Mouse (Mus musculus) bone marrow, adult 2 months (tissue): ENCODE measurements around the gene Lin7a. TPM values are rescaled to one million over a fixed set of nuclear protein-coding genes. Genes with fewer than 3 reads are reported as not detected.

Source experiments
- H3K27ac ChIP-seq: fragments of 200-500 bp; 2 replicates; pipeline ENCODE4 v1.5.1; 2012; ENCODE audit warnings: low read depth, mild to moderate bottlenecking, control low read depth, inconsistent platforms, low read length; ENCODE audit not compliant: control insufficient read depth, poor library complexity, insufficient read depth
- H3K4me1 ChIP-seq: fragments of 200-500 bp; 2 replicates; pipeline ENCODE4 v1.6.1; 2011; ENCODE audit warnings: low read length; ENCODE audit not compliant: control insufficient read depth, insufficient read depth
- H3K4me3 ChIP-seq: fragments of 200-500 bp; replicated peaks from 2 replicates; pipeline ENCODE3; 2011; ENCODE audit warnings: mild to moderate bottlenecking, low read depth, low read length, control low read depth; ENCODE audit not compliant: control insufficient read depth
- CTCF ChIP-seq: fragments of 200-500 bp; IDR thresholded peaks from 2 replicates; pipeline ENCODE4 v1.5.1; 2011; ENCODE audit warnings: low read length, control low read depth; ENCODE audit not compliant: control insufficient read depth, insufficient read depth
- POLR2A ChIP-seq: fragments of 200-500 bp; IDR thresholded peaks from 2 replicates; pipeline ENCODE4 v1.6.1; 2011; ENCODE audit warnings: low read depth, mild to moderate bottlenecking, control low read depth, low read length, borderline replicate concordance; ENCODE audit not compliant: control insufficient read depth
- WGBS: fragments of 180-500 bp; shearing (Covaris S2); methylation state at CpG from one replicate; pipeline ENCODE4 v1.1.7; 2018; 5-methylcytosine and 5-hydroxymethylcytosine counted together
- polyA plus RNA-seq: library from polyadenylated mRNA; stranded (reverse); fragments of >200 nt; gene quantifications from 2 replicates; pipeline ENCODE4 v1.2.4, GENCODE M21; 2011; ENCODE audit warnings: low replicate concordance; ENCODE audit not compliant: missing spikeins, insufficient read depth, insufficient read length

Lin7a gene
- polyA plus RNA-seq, 1 experiment = 0.65 TPM

DNA sequence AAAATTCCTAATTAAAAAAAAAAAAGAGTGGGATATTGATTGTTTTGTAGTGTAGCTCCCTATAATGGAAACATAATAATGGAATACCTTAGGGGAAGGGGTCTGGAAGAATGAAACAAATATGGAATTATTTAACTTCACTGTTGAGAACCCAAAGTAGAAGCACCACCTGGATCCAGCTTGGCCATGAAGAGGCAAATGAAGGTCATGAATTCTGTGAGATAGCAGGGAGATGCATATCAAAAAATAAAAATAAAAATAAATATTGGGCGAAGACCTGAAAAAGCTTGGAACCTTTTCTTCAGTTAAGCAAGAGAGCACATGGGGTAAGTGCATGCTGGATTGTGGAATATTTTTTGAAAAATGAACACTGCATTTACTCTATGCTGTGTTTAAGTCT is 43.6 kb upstream of the Lin7a start:
- Histone ChIP-seq H3K27ac (no peak overlapping the region), H3K4me3 (no peak overlapping the region), H3K4me1 (no peaks in the 10 kb centered on the region)
- no peak for TF ChIP-seq CTCF
- WGBS = 92% methylated on average over 1 of the region's 1 CpGs

DNA sequence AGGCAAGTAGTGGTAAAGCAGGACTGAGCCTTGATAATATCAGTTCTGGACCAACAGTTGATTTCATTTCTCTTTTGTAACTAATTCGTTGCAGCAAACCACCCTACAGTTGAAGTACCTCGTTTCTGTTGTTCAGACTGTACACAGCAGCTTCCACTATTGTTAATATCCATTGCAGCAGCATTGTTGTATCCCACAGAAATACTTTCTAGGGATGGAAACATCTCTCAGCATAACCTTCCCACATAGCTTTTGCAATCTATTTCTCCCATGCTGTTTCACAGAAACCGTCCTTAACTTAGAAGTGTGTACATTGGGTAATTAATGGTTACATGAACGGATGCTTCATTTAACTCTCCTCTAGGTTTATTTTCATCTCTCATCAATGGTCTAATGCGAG is 42.7 kb upstream of the Lin7a start:
- TF ChIP-seq CTCF = no peak
- no peak for TF ChIP-seq POLR2A
- 76% methylated on average over 5 of the region's 5 CpGs for WGBS
- H3K4me1 ChIP-seq = no peaks in the 10 kb centered on the region
- no peak overlapping the region for H3K4me3 ChIP-seq
- no peak overlapping the region for H3K27ac ChIP-seq

DNA sequence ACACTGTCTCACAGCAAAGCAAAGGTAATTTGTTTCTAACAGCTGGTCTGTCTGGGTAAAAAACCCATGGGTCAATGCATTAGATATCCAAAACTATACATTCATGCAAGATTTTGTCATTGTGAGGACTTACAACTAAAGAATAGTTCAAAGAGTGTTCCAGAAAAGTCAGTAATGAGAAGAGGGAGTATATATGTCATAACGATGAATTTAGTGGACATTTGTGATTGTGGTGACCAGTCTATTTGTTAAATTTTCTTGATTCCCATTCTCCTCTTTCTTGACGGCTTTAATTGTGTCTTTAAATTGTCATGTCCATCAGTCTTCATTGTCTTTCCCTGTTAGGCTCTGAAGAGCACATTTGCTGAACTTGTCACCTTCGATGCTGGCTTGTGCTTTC is 42.1 kb upstream of the Lin7a start:
- no peak overlapping the region for H3K4me3 ChIP-seq
- H3K4me1 ChIP-seq = no peaks in the 10 kb centered on the region
- WGBS = 81% methylated on average over 3 of the region's 3 CpGs
- no peak for TF ChIP-seq CTCF
- no peak overlapping the region for H3K27ac ChIP-seq

DNA sequence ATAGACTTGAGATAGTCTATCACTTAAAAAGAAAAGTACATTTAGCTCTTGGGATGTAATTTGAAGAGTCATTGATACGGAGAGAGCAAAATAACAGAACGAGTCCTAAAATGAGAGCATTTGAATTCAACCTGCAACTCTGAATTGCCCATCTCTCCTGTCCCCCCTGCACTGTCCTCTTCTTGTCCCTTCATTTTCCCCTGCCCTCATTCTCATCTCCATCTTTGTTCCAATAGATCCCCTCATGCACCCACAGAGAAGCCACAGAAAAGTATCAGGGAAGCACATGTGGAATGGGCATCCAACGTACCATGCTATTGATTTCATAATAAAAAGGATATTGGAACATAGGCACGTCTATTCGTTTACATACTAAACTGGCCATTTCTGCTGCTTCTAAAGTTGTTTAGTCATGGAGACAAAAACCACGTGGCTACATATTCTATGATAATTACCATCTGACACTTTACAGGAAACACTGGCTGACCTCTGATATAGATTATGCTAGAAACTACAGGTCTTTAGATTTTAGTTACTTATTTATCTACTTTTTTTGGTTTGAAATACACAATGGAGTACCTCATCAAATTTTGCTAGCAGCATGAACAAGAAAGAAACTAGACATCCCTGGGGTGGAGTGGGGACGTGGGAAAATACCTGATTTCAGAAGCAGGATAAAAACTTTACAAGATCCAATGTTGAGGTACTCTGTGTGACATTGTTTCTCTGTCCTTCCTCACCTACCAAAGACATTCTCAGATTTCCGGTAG is 41.2 kb upstream of the Lin7a start:
- WGBS = 66% methylated on average over 8 of the region's 8 CpGs
- Histone ChIP-seq H3K27ac (no peak overlapping the region), H3K4me1 (no peaks in the 10 kb centered on the region), H3K4me3 (no peak overlapping the region)
- TF ChIP-seq POLR2A = no peak
- TF ChIP-seq CTCF = no peak

DNA sequence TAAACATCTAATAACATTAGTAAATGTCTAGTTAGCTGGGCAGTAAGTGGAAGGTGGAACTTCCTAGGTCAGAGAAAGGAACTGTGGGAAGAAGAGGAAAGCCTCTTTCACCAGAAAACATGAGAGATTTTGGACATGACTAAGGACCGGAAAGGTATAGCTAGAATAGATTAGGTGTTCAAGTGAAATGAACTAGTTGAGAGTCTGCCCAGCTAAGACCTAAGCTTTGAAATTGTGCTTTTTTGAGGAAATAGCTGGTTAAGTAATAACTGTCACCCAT is 40.7 kb upstream of the Lin7a start:
- 97% methylated on average over 1 of the region's 1 CpGs for WGBS
- Histone ChIP-seq H3K4me1 (no peaks in the 10 kb centered on the region), H3K4me3 (no peak overlapping the region), H3K27ac (no peak overlapping the region)
- TF ChIP-seq CTCF = no peak

DNA sequence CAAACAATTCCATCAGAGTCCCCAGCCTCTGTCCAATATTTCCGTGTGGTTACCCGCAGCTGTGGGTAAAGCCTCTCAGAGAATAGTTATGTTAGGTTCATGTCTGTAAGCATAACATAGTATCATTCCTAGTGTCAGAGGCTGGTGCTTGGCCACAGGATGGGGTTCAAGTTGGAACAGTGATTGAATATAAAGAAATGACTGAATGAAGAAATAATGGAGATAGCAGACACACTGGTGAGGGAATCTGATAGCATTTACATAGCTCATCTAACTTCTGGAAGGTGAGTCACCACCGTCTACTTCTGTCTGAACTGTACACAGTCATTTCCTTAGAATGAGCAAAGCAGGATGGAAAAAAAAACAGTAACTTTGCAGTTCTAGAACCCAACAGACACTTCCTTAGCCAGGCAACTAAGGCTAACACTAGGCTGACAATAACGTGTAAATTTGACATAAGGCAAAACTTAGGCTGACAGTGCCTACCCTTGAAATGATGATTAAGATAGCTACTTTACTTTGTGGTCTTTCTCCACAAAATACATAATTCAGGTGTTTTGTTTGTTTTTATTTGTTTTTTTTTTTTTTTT is 40.0 kb upstream of the Lin7a start:
- Histone ChIP-seq H3K4me3 (no peak overlapping the region), H3K27ac (no peak overlapping the region), H3K4me1 (no peaks in the 10 kb centered on the region)
- TF ChIP-seq POLR2A = no peak
- no peak for TF ChIP-seq CTCF
- 59% methylated on average over 4 of the region's 4 CpGs for WGBS

DNA sequence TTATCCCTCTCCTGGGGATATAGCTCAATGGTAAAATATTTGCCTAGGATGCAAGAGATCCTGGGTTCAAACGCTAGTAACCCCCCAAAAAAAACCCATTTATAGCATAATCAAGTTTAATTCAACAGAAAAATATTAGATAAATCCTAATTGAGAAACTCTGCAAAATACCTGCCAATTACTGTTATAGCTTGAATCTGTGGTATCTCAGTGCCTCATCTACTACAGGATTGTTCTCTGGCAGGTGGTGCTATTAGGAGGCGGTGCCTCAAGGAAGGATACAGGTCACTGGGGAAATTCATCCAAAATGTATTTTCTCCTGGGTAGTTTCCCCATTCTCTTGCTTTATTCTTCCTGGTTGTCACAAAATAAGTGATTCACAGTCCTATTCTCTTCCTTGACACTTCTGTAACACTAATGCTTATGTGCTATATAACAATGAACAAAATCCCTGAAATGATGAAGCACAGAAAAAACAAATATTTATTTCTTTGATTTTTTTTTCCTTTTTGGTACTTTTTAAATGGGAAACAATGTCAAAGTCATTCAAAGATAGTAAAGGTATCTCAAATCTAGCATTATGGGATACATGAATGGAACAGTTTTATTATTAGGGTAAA is 38.9 kb upstream of the Lin7a start:
- H3K4me1 ChIP-seq = no peaks in the 10 kb centered on the region
- TF ChIP-seq CTCF (no peak), POLR2A (no peak)
- WGBS = 87% methylated on average over 2 of the region's 2 CpGs
- no peak overlapping the region for H3K27ac ChIP-seq
- no peak overlapping the region for H3K4me3 ChIP-seq

DNA sequence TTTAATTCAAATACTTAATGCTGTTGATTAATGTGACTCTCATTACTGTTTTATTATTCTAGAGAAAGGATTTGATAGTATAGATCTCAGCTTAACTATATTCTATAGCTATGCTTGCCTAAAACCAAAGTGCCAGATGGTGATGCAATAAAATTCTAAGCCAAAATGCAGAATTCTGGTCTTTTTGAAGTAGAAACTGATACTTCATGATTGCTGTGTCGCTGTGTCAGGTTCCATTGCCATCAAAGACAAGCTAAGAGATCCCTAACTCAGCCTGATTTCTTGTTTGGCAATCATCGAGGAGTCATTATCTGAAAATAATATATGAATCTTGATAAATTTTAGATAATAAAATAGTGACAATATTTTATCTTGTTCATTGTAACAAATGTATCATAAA is 38.3 kb upstream of the Lin7a start:
- no peaks in the 10 kb centered on the region for H3K4me1 ChIP-seq
- TF ChIP-seq POLR2A (no peak), CTCF (no peak)
- WGBS = 73% methylated on average over 2 of the region's 2 CpGs
- no peak overlapping the region for H3K27ac ChIP-seq
- no peak overlapping the region for H3K4me3 ChIP-seq

DNA sequence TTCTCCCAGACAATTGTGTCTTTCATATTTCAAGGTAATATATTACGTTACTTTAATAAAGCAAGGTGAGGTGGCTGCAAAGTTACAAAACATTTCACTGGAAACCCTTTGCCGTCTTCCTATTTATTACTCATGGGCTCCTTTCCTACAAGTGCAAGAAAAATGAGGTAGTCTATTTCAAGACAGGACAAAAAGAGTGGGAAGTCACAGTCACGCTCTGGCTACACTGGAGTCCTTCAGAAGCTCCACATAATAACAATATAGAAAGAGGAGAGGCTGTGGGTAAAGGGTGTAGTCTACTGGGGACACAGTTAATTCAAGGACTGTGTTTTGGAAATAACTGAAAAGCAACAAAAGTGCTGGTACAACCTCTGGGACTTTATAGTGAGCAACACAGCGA is 37.7 kb upstream of the Lin7a start:
- no peaks in the 10 kb centered on the region for H3K4me1 ChIP-seq
- 74% methylated on average over 4 of the region's 4 CpGs for WGBS
- TF ChIP-seq CTCF (no peak), POLR2A (no peak)
- no peak overlapping the region for H3K27ac ChIP-seq
- H3K4me3 ChIP-seq = no peak overlapping the region
